Mouse (Mus musculus) mature B cell (primary cell): ENCODE data around the gene Usp53.
"Not testable (repeated sequence)": the region's sequence is repeated elsewhere in the genome, so short reads cannot be mapped to it uniquely, and the experiment has no call there.

Experiments
- in situ Hi-C: fragments of 300-500 bp; cut with MboI; formaldehyde crosslinking; loops from 2 replicates; pipeline ENCODE4 v1.14.3; 2019

The Usp53 gene

DNA sequence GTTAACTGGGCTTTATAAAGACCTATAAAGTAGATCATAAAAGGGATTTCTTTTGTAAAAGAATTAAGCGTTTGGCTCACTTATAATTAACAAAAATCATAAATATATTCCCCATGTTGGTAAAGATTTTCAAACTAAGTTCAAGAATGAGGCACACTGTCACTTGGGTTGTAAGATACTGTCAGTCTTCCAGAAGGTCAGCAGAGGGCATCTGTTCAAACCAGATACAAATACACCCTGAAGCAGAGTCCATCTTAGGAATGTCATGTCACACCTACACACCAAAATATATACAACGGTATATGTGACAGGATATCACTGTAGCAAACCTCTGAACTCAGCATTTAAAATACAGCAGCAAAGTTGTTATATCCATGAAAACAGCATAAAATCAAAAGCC lies 34.2 kb downstream of the Usp53 start:
- in situ Hi-C loops: no loop called here

GRCm38 (mm10) chr3:122943387-122943890 lies 40.9 kb downstream of the Usp53 start:
- in situ Hi-C loops: no loop called here

GRCm38 (mm10) chr3:122939215-122939614 lies 45.1 kb downstream of the Usp53 start:
- in situ Hi-C loops: no loop called here

DNA sequence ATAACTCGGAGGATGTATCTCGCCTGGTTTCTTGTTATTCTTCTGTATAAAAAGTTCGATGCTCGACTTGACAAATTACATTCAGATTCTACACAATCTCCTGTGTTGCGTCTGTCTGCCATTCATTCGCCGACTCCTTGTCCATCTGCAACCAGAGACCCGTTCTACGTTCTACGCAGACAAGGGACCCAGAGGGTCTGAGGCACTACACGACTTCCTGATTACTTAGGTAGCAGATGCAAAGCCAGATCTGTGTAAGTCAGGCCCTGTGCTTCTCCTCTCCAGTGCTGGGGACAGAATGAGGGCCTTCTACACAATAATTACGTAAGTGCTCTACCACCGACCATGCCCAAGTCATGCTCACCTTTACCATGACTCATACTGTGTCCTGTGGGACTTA lies 47.1 kb downstream of the Usp53 start:
- in situ Hi-C loops: not testable (repeated sequence)

DNA sequence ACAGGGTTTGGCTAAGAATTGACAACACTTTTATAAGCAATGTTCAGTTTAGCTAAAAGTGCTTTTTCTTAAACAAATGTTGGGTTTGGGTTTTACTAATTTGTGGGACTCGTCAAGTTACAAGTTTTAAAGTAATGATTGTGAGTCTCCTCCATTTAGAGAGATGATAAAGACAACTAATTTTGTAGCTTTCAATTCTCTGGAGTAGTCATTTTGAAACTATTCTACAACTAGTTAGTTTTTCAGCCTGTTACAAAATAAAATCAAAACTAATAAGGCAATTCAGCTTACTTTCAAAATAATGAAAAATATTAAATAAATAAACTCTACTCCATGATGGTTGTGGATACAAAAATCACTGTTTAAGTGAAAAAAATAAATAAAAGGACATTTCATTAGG lies 51.8 kb downstream of the Usp53 start:
- in situ Hi-C loops: no loop called here

DNA sequence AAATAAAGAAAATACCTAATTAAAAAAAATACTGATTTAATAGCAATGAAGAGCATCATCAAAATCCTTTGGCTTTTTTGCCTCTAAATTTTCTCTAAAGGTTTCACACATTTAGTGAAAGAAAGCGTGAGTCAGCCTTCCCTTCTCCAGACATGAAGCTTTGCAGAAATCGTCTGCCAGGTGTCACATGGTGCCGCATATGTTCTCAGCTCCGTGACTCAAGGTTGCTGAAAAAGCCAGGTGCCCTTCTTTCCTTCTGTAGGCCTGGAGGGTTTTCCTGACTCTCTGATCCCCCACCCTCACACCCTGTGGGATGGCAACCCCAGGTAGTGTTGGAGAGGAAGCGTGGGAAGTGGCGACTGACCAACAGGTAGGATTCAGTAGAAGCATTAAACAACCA lies 54.6 kb downstream of the Usp53 start:
- in situ Hi-C loops: no loop called here

- in situ Hi-C loops: no loop called here
These were observed 60.0 kb downstream of the Usp53 start, which contains the start of gene 1810037I17Rik for GRCm38 (mm10) chr3:122924009-122924914. Gene 1810037I17Rik, plus strand, starts transcription at chr3:122924203.

DNA sequence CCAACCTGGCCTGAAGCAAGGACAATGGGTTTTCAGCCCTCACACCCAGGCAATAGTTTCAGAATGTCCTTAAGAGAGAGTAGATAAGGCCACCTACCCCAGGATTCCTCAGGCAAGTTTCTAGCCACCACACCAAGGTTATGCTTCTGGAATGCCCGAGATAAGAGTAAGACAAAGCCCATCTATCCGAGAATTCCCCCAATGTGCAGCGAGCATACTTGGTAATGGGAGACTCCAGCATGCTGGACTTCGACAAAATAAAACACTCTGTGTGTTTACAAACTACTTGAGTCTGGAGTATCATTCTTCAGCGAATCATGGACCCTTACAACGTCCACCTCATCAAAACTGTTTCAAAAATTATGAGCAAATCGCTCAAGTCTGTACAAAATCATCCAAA lies 61.2 kb downstream of the Usp53 start:
- in situ Hi-C loops: no loop called here

- in situ Hi-C loops: no loop called here
These were observed 62.4 kb downstream of the Usp53 start for GRCm38 (mm10) chr3:122921676-122922527.

DNA sequence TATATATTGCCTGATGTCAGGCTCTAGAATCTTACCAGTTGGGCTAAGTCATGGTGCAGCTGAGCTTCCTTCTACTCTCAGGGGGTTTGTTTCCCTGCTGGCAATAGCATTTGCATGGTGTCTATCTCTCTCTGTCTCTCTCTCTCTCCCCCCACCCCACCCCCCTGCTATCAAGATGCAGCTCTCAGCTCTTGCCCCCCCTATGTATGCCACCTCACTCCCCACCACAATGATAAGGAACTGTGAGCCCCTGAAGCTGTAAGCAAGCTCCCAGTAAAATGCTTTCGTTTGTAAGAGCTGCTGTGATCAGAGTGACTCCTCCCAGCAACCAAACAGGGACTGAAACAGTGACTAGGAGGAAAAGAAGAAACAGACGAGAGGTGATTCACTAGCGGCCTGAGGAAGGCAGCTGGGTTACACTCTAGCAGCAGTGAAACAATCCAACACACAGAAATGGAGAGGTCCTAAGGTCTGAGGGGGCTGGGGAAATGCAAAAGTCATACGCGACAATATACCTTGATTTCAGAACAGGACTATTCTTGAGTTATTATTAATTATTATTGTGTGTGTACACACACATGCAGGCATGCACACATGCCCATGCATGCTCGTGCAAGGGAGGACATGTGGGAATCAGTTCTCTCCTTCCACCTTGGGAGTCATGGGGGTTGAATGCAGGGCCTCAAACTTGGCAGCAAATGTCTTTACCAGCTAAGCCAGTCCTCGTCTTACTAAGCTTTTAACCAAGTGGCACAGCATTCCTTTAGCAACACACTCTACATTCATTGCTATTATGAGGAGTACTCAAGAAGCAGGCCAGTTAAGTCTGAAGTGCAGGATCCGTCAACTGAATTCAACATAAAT lies 63.5 kb downstream of the Usp53 start:
- in situ Hi-C loops: no loop called here

DNA sequence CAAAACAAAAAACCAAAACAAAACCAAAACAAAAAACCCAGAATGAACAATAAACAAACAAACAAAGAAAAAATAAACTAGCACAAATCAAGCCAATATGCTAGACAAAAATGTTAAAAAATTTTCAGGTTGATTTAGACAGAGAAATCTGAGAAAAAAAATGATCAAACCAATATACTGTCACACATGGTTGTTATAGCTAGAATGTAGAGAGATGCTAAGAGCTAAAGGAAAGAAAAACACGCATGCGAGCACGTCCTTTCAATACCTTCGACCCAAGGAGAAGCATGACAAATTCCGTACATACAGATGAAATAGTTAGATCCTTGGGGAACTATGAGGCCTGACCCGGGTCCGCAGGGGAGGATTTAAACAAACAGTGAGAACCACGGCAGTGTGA lies 65.0 kb downstream of the Usp53 start, which contains the start of gene Gm10959:
Gene Gm10959 (minus strand): TSS at position 101 of the 400 bp plus-strand sequence.
- in situ Hi-C loops: no loop called here

GRCm38 (mm10) chr3:122918672-122919071 lies 65.6 kb downstream of the Usp53 start:
- in situ Hi-C loops: no loop called here

GRCm38 (mm10) chr3:122916191-122916680 lies 68.1 kb downstream of the Usp53 start:
- in situ Hi-C loops: no loop called here

- in situ Hi-C loops: no loop called here
These were observed 68.8 kb downstream of the Usp53 start for GRCm38 (mm10) chr3:122915493-122915892.

DNA sequence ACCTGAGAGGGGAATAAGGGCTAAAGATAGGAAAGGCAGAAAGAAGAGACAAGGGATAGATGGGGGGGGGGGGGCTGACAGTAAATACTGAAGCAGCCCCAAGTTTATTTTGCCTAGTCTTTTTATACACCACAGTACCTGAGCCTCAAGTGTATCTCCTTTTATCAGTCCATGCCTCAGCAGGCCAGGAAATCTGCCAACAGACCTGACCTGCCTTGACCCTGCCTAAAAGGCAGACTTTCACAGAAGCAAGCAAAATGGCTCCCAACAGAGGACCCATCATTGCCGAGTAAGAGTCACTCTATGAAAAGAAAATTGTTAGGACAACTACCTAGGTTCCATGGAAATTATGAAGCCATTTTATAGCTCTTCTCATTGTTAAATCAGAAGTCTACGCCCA lies 76.5 kb downstream of the Usp53 start:
- in situ Hi-C loops: no loop called here

DNA sequence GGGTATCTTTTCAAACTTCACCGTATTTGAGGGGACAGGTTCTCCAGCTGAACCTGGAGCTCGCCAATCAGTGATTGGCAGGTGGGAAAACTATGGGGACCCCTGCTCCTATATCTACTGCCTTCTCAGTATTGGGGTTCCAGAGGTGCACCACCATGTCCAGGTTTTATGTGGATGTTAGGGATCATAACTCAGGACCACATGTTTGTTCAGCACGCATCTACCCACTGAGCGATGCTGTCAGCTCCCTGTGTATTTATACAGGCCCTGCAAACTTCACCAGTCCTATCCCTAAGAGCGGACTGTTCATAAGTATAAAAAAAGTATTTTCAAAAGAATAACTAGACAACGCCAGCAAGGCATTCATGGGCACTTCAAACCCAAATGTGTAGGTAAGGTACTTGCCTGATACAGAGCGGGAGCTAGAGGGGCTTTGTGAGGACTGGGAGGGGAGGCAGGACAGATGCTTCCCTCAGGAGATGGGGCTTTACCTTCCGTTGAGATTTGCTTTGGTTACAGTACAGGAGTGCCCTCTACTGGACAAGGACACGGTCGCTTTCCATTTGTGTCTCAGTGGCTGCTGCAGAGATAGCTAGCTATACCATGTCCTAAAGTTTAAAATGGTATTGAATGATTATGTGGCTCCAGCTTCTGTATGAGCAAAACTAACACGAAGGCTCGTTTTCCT lies 80.4 kb downstream of the Usp53 start:
- in situ Hi-C loops: no loop called here

GRCm38 (mm10) chr3:122898254-122898653 lies 86.1 kb downstream of the Usp53 start:
- in situ Hi-C loops: no loop called here

DNA sequence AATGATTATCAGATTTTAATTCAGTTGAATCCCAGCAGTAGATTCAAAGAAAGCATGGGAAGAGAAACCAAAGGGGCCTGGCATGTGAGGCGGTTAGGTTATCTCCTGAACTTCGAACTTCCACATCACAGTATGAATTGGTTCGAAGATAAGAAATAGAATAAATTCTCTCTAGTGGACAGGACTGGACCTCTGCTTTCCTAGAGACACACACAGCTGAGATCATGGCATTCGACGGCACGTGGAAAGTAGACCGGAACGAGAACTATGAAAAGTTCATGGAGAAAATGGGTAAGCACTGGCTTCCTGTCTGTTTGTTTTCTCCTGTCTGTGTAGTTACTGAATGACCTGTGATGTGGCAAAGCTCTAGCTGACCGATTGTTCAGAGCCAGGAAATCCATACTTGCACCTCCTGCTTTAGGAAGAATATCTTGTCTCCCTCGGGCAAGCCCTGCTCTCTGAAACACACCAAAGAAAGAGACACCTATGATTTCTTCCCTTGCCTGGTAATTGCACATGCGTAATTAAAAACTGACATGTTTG lies 89.0 kb downstream of the Usp53 start:
- in situ Hi-C loops: no loop called here

DNA sequence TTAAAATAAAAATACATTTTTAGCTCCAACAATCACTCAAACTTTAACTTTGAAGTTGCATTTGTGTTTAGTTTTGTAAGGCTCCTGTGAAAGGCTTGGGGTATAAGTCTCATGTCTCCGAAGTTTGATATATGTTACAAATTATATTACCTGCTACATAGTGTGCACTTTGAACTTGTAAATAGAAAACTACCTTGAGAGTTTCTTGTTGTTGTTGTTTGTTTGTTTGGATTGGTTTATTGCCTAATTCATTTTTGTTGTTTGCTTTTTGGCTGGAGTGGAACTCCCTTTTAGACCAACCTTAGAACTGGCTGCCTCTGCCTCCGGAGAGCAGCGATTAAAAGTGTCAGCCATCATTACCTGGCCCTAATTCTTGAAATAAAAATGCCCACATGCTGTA lies 89.5 kb downstream of the Usp53 start, which contains the start of gene Fabp2:
Gene Fabp2 (plus strand): TSS at position 301 of the 400 bp plus-strand sequence.
- in situ Hi-C loops: no loop called here

DNA sequence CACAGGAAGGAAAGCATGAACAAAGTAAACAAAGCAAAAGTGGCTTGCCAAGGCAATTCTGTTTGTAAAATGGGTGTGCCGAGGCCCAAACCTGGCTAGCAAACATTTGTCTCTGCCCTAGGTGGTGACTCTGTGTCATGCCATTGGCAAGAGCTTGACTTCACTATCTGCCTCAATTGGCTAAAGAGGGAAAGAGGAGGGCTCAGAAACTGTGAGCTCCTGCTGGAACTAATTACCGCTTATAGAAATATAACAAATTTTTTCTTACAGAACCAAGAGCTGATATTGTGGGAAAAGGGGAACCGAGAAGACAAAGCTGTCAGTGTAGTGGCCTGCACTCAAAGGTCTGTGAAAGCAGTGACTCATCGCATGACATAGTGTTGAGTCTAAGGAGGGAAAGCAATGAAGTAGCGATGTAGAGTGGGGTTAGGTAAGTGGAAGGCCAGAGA lies 95.9 kb downstream of the Usp53 start:
- in situ Hi-C loops: no loop called here
